Mouse (Mus musculus) gastrocnemius, adult 8-10 months (tissue): ENCODE measurements around the gene Ctnnb1. TPM values are rescaled to one million over a fixed set of nuclear protein-coding genes. Genes with fewer than 3 reads are reported as not detected.

ENCODE experiments used
- DNase-seq, 2 experiments: peaks; one replicate each; pipeline ENCODE4 v3.0.0; 2022; ENCODE audit warnings: low spot score in 2 of 2
- total RNA-seq, 4 experiments: library from RNA; stranded (reverse); gene quantifications; 2 replicates each; pipeline ENCODE4 v1.2.4; 2022

Gene Ctnnb1
- total RNA-seq, 4 experiments from 2014 or later: 203 to 219 (median 212) TPM

GRCm38 (mm10) chr9:120926939-120927606, 1.9 kb upstream of the Ctnnb1 start:
- no peak for DNase-seq

- no peak for DNase-seq
Observed at GRCm38 (mm10) chr9:120930021-120930420, 1.0 kb downstream of the Ctnnb1 start.

DNA sequence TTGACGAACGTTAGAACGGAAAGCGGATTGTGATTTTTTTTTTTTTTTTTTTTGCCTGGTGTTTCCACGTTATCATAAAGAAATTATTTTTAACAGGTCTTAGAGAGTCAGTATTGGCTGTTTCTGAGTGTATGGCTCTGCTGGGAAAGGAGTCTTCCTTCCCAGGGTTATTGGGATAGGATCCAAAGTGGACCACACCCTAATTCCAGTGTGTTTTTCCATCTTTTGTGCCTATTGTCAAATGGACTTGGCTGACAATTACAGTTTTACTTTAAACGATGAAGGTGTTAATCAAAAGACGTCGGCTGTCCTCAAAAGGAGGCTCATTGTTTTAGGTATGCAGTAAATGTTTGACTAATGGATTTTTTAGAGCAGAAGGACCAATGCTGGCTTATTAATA, 1.8 kb downstream of the Ctnnb1 start:
- DNase-seq: no peak

GRCm38 (mm10) chr9:120932371-120932770, 3.4 kb downstream of the Ctnnb1 start:
- DNase-seq: no peak

DNA sequence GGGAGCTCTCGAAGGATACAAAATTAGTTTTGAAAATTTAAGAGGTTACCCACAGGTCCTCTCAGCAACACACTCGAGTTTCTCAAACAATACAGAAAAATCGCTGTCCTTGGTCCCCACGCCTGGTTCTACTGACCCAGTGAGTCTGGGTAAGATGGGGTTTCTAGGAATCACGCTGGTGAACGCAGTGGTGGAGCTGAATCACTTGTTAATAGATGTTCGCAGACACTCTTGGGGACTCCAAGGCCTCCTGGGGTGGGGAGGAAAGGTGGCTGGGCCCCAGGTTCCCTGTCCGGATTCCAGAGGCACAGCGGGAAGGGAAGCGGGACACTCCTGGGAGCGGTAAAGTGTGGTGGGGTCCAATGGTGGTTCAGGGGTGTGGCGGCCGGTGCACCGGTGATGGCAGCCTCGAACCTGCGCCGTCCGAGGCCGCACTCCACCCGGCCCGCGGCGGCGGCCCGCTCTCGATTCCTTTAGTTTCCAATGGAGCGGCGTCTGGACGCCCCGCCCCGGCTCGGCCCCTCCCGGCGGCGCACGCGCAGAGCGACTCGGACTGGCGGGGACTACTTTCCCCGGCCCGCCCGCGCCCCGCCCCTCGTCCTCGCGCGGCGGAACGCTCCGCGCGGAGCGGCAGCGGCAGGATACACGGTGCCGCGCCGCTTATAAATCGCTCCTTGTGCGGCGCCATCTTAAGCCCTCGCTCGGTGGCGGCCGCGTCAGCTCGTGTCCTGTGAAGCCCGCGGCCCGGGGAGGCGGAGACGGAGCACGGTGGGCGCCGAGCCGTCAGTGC, 4.0 kb downstream of the Ctnnb1 start:
- DNase-seq: peak; percentile 93 to 94

- no peak for DNase-seq
Observed at GRCm38 (mm10) chr9:120933587-120933885, 4.5 kb downstream of the Ctnnb1 start.

GRCm38 (mm10) chr9:120933886-120934758, 5.1 kb downstream of the Ctnnb1 start:
- peak; percentile 8 to 28 for DNase-seq

GRCm38 (mm10) chr9:120934821-120935633, 6.0 kb downstream of the Ctnnb1 start:
- no peak for DNase-seq

GRCm38 (mm10) chr9:120935634-120935922, 6.6 kb downstream of the Ctnnb1 start:
- no peak for DNase-seq

DNA sequence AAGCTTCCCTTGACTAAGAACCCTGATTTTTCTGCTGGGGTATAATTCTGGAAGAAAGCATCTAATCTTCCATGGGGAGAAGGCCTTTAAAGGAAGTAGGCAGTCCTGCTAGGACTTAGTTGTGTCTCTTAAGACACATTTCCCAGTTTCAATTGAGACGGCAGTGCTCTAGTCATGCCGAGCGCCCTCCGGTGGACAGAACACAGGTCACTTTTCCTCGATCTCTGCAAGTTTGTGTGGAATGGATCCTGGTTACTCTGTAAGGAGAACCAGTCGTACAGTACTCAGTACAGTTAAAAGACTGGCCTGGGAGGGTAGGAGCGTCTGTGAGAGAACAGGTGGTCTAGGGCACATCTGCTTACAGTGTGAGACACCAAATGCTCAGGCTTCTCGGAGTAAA, 7.3 kb downstream of the Ctnnb1 start:
- peak in 1 of 2 experiments; percentile 19 for DNase-seq

DNA sequence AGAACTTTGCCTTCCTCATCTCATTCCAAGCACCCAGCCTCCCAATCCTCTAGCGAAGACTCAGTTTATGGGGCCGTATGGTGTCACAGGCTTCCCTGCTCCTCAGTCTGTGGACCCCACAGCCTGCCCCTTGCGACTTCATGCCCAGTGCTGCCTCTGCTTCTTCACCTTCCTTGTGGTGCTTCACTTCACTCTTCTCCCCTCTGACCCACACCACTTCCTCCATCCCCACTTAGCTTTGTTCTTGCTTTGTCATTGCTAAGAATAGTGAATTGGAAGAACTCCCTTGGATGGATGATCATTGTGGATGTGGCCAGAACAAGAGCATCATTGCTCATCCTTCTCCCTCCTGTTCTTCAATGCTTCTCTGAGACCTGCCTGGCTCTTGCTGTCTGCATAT, 11.8 kb downstream of the Ctnnb1 start:
- no peak for DNase-seq

DNA sequence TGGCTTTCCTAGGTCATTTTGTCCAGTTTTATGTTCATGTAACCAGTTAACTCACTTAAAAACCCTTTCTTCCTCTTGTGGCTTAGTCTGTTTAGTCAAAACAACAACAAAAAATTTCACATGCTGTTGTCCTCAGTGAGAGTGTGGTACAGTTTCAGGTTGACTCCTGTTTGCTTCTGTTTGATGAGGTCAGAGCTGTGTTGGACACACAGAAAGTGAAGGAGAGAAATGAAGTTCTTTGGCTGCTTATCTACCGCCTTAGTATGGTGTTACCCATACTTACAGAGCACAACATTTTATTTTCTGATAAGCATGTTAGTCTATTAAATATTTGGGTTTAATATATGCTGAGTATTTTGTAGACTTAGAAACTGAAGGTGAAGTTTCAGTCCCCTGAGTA, 14.7 kb downstream of the Ctnnb1 start:
- DNase-seq: no peak

GRCm38 (mm10) chr9:120944211-120944610, 15.2 kb downstream of the Ctnnb1 start:
- no peak for DNase-seq

GRCm38 (mm10) chr9:120946131-120946530, 17.1 kb downstream of the Ctnnb1 start:
- no peak for DNase-seq

- DNase-seq: no peak
Observed at GRCm38 (mm10) chr9:120948832-120949231, 19.8 kb downstream of the Ctnnb1 start.

DNA sequence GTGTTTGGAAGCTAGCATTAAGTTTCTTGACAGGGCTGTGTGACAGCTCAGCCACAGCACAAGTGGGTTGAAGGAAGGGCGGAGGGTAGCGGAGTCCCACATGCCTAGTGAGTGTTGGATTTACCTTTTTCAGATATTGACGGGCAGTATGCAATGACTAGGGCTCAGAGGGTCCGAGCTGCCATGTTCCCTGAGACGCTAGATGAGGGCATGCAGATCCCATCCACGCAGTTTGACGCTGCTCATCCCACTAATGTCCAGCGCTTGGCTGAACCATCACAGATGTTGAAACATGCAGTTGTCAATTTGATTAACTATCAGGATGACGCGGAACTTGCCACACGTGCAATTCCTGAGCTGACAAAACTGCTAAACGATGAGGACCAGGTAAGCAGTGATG, 21.7 kb downstream of the Ctnnb1 start:
- no peak for DNase-seq

DNA sequence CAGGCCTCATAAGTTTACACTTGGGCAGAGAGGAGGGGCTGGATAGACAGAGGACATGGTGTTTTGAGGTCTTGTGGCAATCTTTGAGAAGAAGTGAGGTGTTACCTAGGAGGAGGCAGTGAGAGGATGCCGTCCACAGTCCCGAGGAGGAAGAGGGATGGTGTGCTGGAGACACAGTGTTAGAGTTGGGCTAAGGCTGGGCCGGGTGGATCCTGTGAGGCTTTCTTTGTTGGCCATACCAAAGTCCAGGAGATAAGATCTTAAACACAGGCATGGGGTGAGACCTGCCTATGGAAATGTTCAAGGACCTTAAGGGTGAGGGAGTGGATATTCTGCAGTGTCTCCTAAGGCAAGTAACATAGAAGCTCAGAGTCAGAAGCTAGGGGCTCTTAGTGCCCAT, 22.9 kb downstream of the Ctnnb1 start:
- no peak for DNase-seq

DNA sequence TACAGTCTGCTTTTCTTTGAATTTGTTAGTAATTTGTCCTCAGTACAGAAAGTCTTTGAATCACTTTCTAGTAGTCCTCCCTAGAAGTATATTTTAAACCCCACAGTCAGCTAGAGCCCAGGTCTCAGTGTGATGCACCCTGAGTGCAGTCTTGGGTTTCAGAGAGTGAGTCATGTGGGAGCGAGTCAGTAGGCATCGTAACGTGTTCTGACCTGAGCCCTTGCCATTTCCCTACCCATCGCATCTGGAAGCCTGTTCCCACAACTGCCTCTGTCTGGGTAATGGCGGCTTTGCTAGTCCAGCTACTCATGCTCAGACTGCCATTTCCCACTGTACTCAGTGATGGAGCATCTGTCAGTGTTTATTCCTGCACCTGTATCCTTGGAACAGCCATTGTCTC, 29.0 kb downstream of the Ctnnb1 start:
- no peak for DNase-seq

- no peak for DNase-seq
Observed at GRCm38 (mm10) chr9:120958560-120958959, 29.5 kb downstream of the Ctnnb1 start.

DNA sequence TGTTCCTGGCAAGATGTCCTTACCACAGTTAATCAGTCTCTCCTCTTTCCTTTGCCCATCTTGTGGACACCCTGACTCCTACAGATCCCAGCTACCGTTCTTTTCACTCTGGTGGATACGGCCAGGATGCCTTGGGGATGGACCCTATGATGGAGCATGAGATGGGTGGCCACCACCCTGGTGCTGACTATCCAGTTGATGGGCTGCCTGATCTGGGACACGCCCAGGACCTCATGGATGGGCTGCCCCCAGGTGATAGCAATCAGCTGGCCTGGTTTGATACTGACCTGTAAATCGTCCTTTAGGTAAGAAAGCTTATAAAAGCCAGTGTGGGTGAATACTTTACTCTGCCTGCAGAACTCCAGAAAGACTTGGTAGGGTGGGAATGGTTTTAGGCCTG, 30.2 kb downstream of the Ctnnb1 start:
- DNase-seq: no peak

DNA sequence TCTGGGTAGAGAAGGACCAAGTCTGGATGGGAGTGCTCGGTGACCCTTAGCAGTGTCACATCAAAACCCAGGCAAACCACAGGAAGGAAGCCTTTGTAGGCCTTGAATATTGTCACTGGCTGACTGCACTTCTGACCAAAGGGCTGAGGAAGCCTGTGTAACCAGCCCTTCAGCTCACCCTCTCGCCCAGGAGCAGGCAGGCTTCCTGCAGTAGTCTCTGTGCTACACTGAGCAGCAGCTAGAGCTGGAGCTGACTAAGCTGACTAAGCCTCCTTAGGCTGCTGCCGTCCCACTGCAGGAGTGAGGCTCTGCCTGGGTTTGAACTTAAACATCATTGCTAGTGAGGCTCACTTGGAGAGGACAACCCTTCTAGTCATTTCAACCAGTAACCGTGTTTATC, 31.6 kb downstream of the Ctnnb1 start:
- DNase-seq: no peak

DNA sequence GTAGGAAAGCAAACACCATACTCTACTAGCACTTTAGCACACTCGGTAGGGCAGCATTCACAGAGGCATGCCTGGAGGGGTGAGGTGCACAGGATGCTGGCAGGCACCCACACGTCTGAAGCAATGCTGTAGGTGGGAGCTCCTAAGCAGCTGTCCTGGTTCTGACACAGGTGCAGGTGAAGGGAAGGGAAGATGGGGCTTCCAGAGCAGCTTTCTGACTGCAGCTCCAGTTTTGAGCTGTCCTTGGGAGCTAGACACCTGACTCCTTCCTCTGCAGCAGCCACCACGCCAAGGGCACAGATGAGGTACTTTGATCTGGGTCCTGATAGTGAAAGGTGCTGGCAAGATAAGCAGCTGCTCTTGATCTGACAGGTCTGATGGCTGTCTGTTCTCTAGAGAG, 32.5 kb downstream of the Ctnnb1 start:
- no peak for DNase-seq
